Mouse (Mus musculus) CH12.LX (cell line): Measurements from ENCODE around the gene Naa16. TPM values are rescaled to one million over a fixed set of nuclear protein-coding genes. Genes with fewer than 3 reads are reported as not detected.

Source experiments
- DNase-seq: peaks from one replicate; pipeline ENCODE4 v3.0.0-alpha.2; 2013; ENCODE audit errors: extremely low read depth
- H3K27ac ChIP-seq: 2 replicates; pipeline ENCODE4 v1.5.1; 2012; ENCODE audit warnings: low read depth, mild to moderate bottlenecking, control low read depth, moderate library complexity; ENCODE audit not compliant: insufficient read depth
- H3K27me3 ChIP-seq: replicated peaks from 2 replicates; pipeline ENCODE3; 2012; ENCODE audit warnings: inconsistent platforms
- H3K36me3 ChIP-seq, 2 experiments: replicated peaks in 1 of 2; 2 replicates each; pipeline versions ENCODE3 to v1.6.1; 2012; ENCODE audit warnings: inconsistent platforms in 1 of 2, low read length in 1 of 2, mild to moderate bottlenecking in 1 of 2, mixed read lengths in 1 of 2, moderate library complexity in 1 of 2; ENCODE audit not compliant: control insufficient read depth in 1 of 2, insufficient read depth in 1 of 2
- H3K4me1 ChIP-seq, 2 experiments: 2 replicates each; pipeline ENCODE4 v1.6.1; 2012; ENCODE audit warnings: inconsistent platforms in 1 of 2, moderate library complexity in 1 of 2; ENCODE audit not compliant: insufficient read depth in 2 of 2, control insufficient read depth in 1 of 2
- H3K4me2 ChIP-seq: 2 replicates; pipeline ENCODE4 v1.6.1; 2012; ENCODE audit warnings: low read depth, mild to moderate bottlenecking, control low read depth; ENCODE audit not compliant: poor library complexity, insufficient read depth, severe bottlenecking
- H3K4me3 ChIP-seq, 3 experiments: fragments of 150-350 bp in 1 of 3; sonication (generic) in 1 of 3; replicated peaks in 1 of 3; 2 replicates each; pipeline versions ENCODE3 to v1.5.1; 2011 to 2012; ENCODE audit warnings: low read depth in 2 of 3, low read length in 2 of 3, mild to moderate bottlenecking in 2 of 3, moderate library complexity in 2 of 3, control low read depth in 1 of 3, improper control_type of control experiment in 1 of 3, inconsistent platforms in 1 of 3, mixed read lengths in 1 of 3; ENCODE audit not compliant: poor library complexity in 1 of 3
- H3K79me2 ChIP-seq: replicated peaks from 2 replicates; pipeline ENCODE4 v1.6.1; 2012; ENCODE audit warnings: mild to moderate bottlenecking, moderate library complexity; ENCODE audit not compliant: control insufficient read depth, poor library complexity, insufficient read depth, severe bottlenecking; ENCODE audit errors: extremely low read depth
- H3K9ac ChIP-seq: 2 replicates; pipeline ENCODE4 v1.6.1; 2012; ENCODE audit warnings: low read depth, mild to moderate bottlenecking, control low read depth, moderate library complexity; ENCODE audit not compliant: insufficient read depth
- H3K9me3 ChIP-seq: replicated peaks from 2 replicates; pipeline ENCODE3; 2012; ENCODE audit warnings: low read length, inconsistent platforms, mixed read lengths
- BHLHE40 ChIP-seq: IDR thresholded peaks from 2 replicates; pipeline ENCODE4 v1.6.1; 2011; ENCODE audit warnings: mild to moderate bottlenecking, low read depth, low read length, improper control_type of control experiment
- CHD1 ChIP-seq: IDR thresholded peaks from 2 replicates; pipeline ENCODE4 v1.6.1; 2012; ENCODE audit warnings: low read depth, low read length, improper control_type of control experiment, inconsistent platforms
- CHD2 ChIP-seq: IDR thresholded peaks from 2 replicates; pipeline ENCODE4 v1.6.1; 2011; ENCODE audit warnings: low read length, improper control_type of control experiment
- CTCF ChIP-seq, 2 experiments: IDR thresholded peaks in 1 of 2; conservative IDR thresholded peaks in 1 of 2; 2 replicates each; pipeline ENCODE4 v1.5.1; 2011 to 2012; ENCODE audit warnings: low read depth in 2 of 2, low read length in 2 of 2, improper control_type of control experiment in 1 of 2, inconsistent platforms in 1 of 2, mild to moderate bottlenecking in 1 of 2, moderate library complexity in 1 of 2
- E2F4 ChIP-seq: IDR thresholded peaks from 2 replicates; pipeline ENCODE4 v1.6.1; 2011; ENCODE audit warnings: low read depth, low read length, improper control_type of control experiment; ENCODE audit not compliant: insufficient replicate concordance
- ELF1 ChIP-seq: IDR thresholded peaks from 2 replicates; pipeline ENCODE4 v1.6.1; 2014; ENCODE audit warnings: low read depth, mild to moderate bottlenecking, inconsistent platforms, low read length, improper control_type of control experiment
- EP300 ChIP-seq: IDR thresholded peaks from 2 replicates; pipeline ENCODE4 v1.6.1; 2011; ENCODE audit warnings: low read length, improper control_type of control experiment
- ETS1 ChIP-seq: conservative IDR thresholded peaks from 2 replicates; pipeline ENCODE4 v1.6.1; 2012; ENCODE audit warnings: low read depth, mild to moderate bottlenecking, inconsistent platforms, low read length, improper control_type of control experiment, moderate library complexity
- GABPA ChIP-seq: IDR thresholded peaks from 2 replicates; pipeline ENCODE4 v1.6.1; 2012; ENCODE audit warnings: low read depth, low read length, improper control_type of control experiment, inconsistent platforms; ENCODE audit not compliant: insufficient replicate concordance
- HCFC1 ChIP-seq: IDR thresholded peaks from 2 replicates; pipeline ENCODE4 v1.6.1; 2012; ENCODE audit warnings: low read depth, mild to moderate bottlenecking, inconsistent platforms, low read length, improper control_type of control experiment
- IRF4 ChIP-seq: IDR thresholded peaks from 2 replicates; pipeline ENCODE4 v1.6.1; 2014; ENCODE audit warnings: low read depth, mild to moderate bottlenecking, inconsistent platforms, low read length, improper control_type of control experiment
- JUN ChIP-seq: IDR thresholded peaks from 2 replicates; pipeline ENCODE4 v1.6.1; 2011; ENCODE audit warnings: low read depth, mild to moderate bottlenecking, low read length, improper control_type of control experiment, moderate library complexity; ENCODE audit not compliant: insufficient read depth
- JUND ChIP-seq: conservative IDR thresholded peaks from 2 replicates; pipeline ENCODE4 v1.6.1; 2011; ENCODE audit warnings: low read depth, low read length, improper control_type of control experiment
- KAT2A ChIP-seq: IDR thresholded peaks from 2 replicates; pipeline ENCODE4 v1.6.1; 2012; ENCODE audit warnings: low read length, improper control_type of control experiment, inconsistent platforms; ENCODE audit not compliant: insufficient replicate concordance
- MAFK ChIP-seq: IDR thresholded peaks from 2 replicates; pipeline ENCODE4 v1.6.1; 2011; ENCODE audit warnings: low read length, improper control_type of control experiment; ENCODE audit not compliant: insufficient replicate concordance
- MAZ ChIP-seq: IDR thresholded peaks from 2 replicates; pipeline ENCODE4 v1.6.1; 2012; ENCODE audit warnings: low read depth, mild to moderate bottlenecking, inconsistent platforms, low read length, improper control_type of control experiment, moderate library complexity
- MEF2A ChIP-seq: IDR thresholded peaks from 2 replicates; pipeline ENCODE4 v1.6.1; 2014; ENCODE audit warnings: low read depth, mild to moderate bottlenecking, inconsistent platforms, low read length, improper control_type of control experiment, borderline replicate concordance
- MXI1 ChIP-seq: IDR thresholded peaks from 2 replicates; pipeline ENCODE4 v1.6.1; 2011; ENCODE audit warnings: mild to moderate bottlenecking, low read depth, low read length, improper control_type of control experiment
- MYC ChIP-seq: IDR thresholded peaks from 2 replicates; pipeline ENCODE4 v1.6.1; 2011; ENCODE audit warnings: low read depth, mild to moderate bottlenecking, improper control_type of control experiment, low read length
- PAX5 ChIP-seq: IDR thresholded peaks from 2 replicates; pipeline ENCODE4 v1.6.1; 2012; ENCODE audit warnings: low read length, inconsistent platforms, mixed read lengths
- POLR2AphosphoS2 ChIP-seq: IDR thresholded peaks from 2 replicates; pipeline ENCODE4 v1.6.1; 2011; ENCODE audit warnings: low read depth, low read length, improper control_type of control experiment
- RAD21 ChIP-seq: IDR thresholded peaks from 2 replicates; pipeline ENCODE4 v1.6.1; 2011; ENCODE audit warnings: low read depth, mild to moderate bottlenecking, low read length, improper control_type of control experiment, moderate library complexity
- SIN3A ChIP-seq: IDR thresholded peaks from 2 replicates; pipeline ENCODE4 v1.6.1; 2012; ENCODE audit warnings: low read length, improper control_type of control experiment, inconsistent platforms
- SMC3 ChIP-seq: IDR thresholded peaks from 2 replicates; pipeline ENCODE4 v1.6.1; 2011; ENCODE audit warnings: low read depth, low read length, improper control_type of control experiment
- TBP ChIP-seq: conservative IDR thresholded peaks from 2 replicates; pipeline ENCODE4 v1.6.1; 2011; ENCODE audit warnings: low read depth, low read length, improper control_type of control experiment
- TCF12 ChIP-seq: IDR thresholded peaks from 2 replicates; pipeline ENCODE4 v1.6.1; 2014; ENCODE audit warnings: low read depth, mild to moderate bottlenecking, inconsistent platforms, low read length, improper control_type of control experiment
- UBTF ChIP-seq: IDR thresholded peaks from 2 replicates; pipeline ENCODE4 v1.6.1; 2012; ENCODE audit warnings: low read depth, mild to moderate bottlenecking, inconsistent platforms, low read length, improper control_type of control experiment, moderate library complexity
- USF1 ChIP-seq: IDR thresholded peaks from 2 replicates; pipeline ENCODE4 v1.6.1; 2014; ENCODE audit warnings: low read depth, mild to moderate bottlenecking, inconsistent platforms, low read length, improper control_type of control experiment
- USF2 ChIP-seq: conservative IDR thresholded peaks from 2 replicates; pipeline ENCODE4 v1.6.1; 2011; ENCODE audit warnings: low read depth, low read length, improper control_type of control experiment
- ZMIZ1 ChIP-seq: IDR thresholded peaks from 2 replicates; pipeline ENCODE4 v1.6.1; 2012; ENCODE audit warnings: low read depth, mild to moderate bottlenecking, inconsistent platforms, low read length, improper control_type of control experiment
- ZNF384 ChIP-seq: IDR thresholded peaks from 2 replicates; pipeline ENCODE4 v1.6.1; 2012; ENCODE audit warnings: low read depth, low read length, improper control_type of control experiment, inconsistent platforms
- dilution Hi-C: fragments of 300-500 bp; cut with MboI; formaldehyde crosslinking; loops from 2 replicates; pipeline ENCODE4 v1.14.3; 2020; ENCODE audit warnings: low sequenced_read_pairs; ENCODE audit not compliant: extremely low pct_unique_long_range_greater_than_20kb, extremely low pct_ligation_motif_present
- in situ Hi-C: fragments of 300-500 bp; cut with MboI; formaldehyde crosslinking; loops from 3 replicates; pipeline ENCODE4 v1.14.3; 2019; ENCODE audit warnings: low sequenced_read_pairs, low pct_ligation_motif_present, low pct_unique_long_range_greater_than_20kb, mixed read lengths
- polyA plus RNA-seq: library from polyadenylated mRNA; unstranded; fragments of >175 nt; gene quantifications from 2 replicates; pipeline ENCODE4 v1.2.1, GENCODE M21; 2012; ENCODE audit warnings: low read depth; ENCODE audit not compliant: insufficient read length
- total RNA-seq, 2 experiments: library from RNA; depleted of rRNA; stranded (reverse); fragments of 300-350 nt in 1 of 2; fragments of >200 nt in 1 of 2; gene quantifications; 2 replicates each; pipeline ENCODE4 v1.2.3; 2012 to 2014

Gene Naa16
- total and polyA plus RNA-seq, 3 experiments = 16.4 to 60.0 (median 42.6) TPM

DNA sequence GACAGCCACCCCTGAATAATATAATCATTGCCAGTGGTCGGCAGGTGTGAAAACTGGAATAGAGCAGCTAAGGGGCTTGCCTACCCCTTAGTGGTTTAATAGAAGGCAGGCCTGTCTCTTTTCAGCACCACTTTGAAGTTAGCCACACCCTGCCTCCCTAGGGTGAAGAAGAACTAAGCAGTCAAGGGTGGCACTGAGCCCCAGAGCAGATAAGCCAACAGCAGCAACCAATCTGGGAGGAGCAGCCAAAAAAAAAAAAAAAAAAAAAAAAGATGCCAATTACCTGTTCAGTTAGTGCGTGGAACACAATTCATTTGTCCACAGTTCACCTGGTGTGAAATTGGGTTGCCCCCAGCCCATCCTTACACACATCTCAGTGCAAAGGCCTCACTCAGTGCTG lies 87.4 kb downstream of the Naa16 start:
- H3K36me3 ChIP-seq = no peaks in the 10 kb centered on the region
- no peak overlapping the region for H3K4me3 ChIP-seq
- no peak overlapping the region for H3K27ac ChIP-seq
- TF ChIP-seq ZNF384 = peak; percentile 28; the same call in 1 of the 2 replicates
- TF ChIP-seq MYC = no peak
- TF ChIP-seq GABPA = no peak
- no peak for TF ChIP-seq JUN
- dilution Hi-C loops = no loop called here
- no peak overlapping the region for H3K4me2 ChIP-seq
- H3K79me2 ChIP-seq = no peaks in the 10 kb centered on the region
- H3K9ac ChIP-seq = no peak overlapping the region
- peaks cover 3% of the 10 kb centered on the region for H3K9me3 ChIP-seq
- peaks cover 15% of the 10 kb centered on the region for H3K27me3 ChIP-seq
- no peak for DNase-seq
- in situ Hi-C loops = loop anchor here (5.0 to 10.0 kb wide), 2 partner anchors 36 to 178 kb away; no protein-coding TSS in a partner anchor
- H3K4me1 ChIP-seq = peaks cover 13 to 22% of the 10 kb centered on the region in 2 experiments

DNA sequence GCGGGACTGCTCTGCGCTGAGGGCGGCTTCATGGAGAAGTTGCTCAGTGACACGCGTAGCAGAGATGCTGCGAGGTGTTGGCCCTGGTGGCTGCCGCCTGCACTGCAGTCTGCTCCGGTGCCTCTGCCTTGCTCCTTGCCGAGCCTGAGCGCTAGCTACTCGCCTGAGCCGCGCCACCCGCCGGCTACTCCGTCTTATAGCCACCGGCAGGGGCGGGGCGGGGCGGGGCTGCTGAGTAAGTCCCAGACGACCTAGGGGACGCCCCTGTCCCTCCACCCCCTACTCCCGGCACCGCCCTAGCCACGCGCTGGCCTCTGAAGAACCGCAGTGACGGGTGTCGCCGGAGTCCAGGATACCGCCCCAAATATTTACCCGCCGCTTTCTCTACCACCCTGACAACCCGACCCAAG lies 89.1 kb downstream of the Naa16 start, which contains the start of gene Rgcc:
Gene Rgcc, minus strand, starts transcription at position 180 of the 410 bp plus-strand sequence.
- H3K79me2 ChIP-seq = no peaks in the 10 kb centered on the region
- H3K9ac ChIP-seq = no peak within 1 kb of the TSS
- H3K4me3 ChIP-seq = peak within 1 kb of the TSS; percentile 31 to 37 (median 34)
- H3K27ac ChIP-seq = no peak within 1 kb of the TSS
- H3K27me3 ChIP-seq = peaks cover 17% of the 10 kb centered on the region
- dilution Hi-C loops (no loop called here), in situ Hi-C loops (loop anchor here (5.0 to 10.0 kb wide), 2 partner anchors 34 to 177 kb away; no protein-coding TSS in a partner anchor)
- peak; percentile 96 for DNase-seq
- H3K4me2 ChIP-seq = peak within 1 kb of the TSS; percentile 73
- H3K4me1 ChIP-seq = peaks cover 10 to 27% of the 10 kb centered on the region in 2 experiments
- H3K36me3 ChIP-seq = no peaks in the 10 kb centered on the region
- peaks cover 3% of the 10 kb centered on the region for H3K9me3 ChIP-seq
- TF ChIP-seq USF1 = no peak
- 0 out of 2 replicates have a peak, but pooled peaks have one; percentile 72 for TF ChIP-seq IRF4
- TF ChIP-seq E2F4 = no peak
- TF ChIP-seq CTCF (conservative IDR thresholded peaks at IDR 0.05 in 1 of 2, IDR thresholded peaks at IDR 0.05 in 1 of 2; ENCODE audit: low read depth in 2 of 2, low read length in 2 of 2) = peak; percentile 34 to 80; a peak in 3 of 4 replicates
- no peak for TF ChIP-seq PAX5
- TF ChIP-seq ELF1 = no peak
- TF ChIP-seq POLR2AphosphoS2 = no peak
- TF ChIP-seq BHLHE40 = peak; percentile 51
- no peak for TF ChIP-seq CHD2
- peak; percentile 42; the same call in 1 of the 2 replicates for TF ChIP-seq MYC
- no peak for TF ChIP-seq GABPA
- no peak for TF ChIP-seq ZNF384
- no peak for TF ChIP-seq KAT2A
- no peak for TF ChIP-seq MAFK
- TF ChIP-seq EP300 = no peak
- no peak for TF ChIP-seq CHD1
- peak; percentile 64 for TF ChIP-seq SMC3
- TF ChIP-seq TCF12 = peak; percentile 42; the same call in 1 of the 2 replicates
- TF ChIP-seq USF2 = no peak
- TF ChIP-seq ETS1 = no peak
- peak; percentile 73 for TF ChIP-seq TBP
- peak; percentile 76; the same call in 1 of the 2 replicates for TF ChIP-seq ZMIZ1
- TF ChIP-seq MXI1 = peak; percentile 67
- TF ChIP-seq HCFC1 = no peak
- TF ChIP-seq JUN = no peak
- TF ChIP-seq MAZ = 0 out of 2 replicates have a peak, but pooled peaks have one; percentile 61
- TF ChIP-seq RAD21 = peak; percentile 53
- TF ChIP-seq JUND = no peak
- TF ChIP-seq UBTF = peak; percentile 86; the same call in 1 of the 2 replicates
- TF ChIP-seq SIN3A = peak; percentile 51
- no peak; the same call in 1 of the 2 replicates for TF ChIP-seq MEF2A
